Mouse (Mus musculus): ENCODE results near the gene Ak1. TPM values are rescaled to one million over a fixed set of nuclear protein-coding genes. Genes with fewer than 3 reads are reported as not detected.

The Ak1 gene
- polyA plus RNA-seq, 1 experiment from 2014 or later = 108 TPM

DNA sequence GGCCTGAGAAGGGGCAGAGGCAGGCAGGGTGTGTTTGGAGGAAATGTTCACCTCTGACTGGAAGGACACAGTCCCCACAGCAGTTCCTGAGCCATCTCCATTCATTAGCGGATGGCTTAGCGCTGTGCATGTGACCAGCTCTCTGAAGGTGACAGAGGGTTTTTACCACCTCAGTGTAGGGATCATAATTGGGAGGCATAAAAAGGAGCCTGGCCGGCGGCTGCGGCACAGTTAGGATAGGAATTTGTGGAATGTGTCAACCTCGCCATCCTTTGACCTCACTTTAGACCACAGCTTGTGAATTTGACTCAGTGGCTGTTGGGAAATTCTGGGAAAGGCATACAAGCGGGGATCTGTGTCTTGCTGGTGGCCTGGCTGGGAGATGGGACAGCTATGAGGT lies 32.2 kb downstream of the Ak1 start:
- Histone ChIP-seq H3K9me3 (replicated peaks; ENCODE audit: control insufficient read depth, low read length, poor library complexity, severe bottlenecking) (no peaks in the 10 kb centered on the region), H3K36me3 (ENCODE audit: control insufficient read depth, insufficient read depth, low read length) (no peaks in the 10 kb centered on the region), H3K9ac (ENCODE audit: low read depth, low read length) (no peak overlapping the region), H3K27ac (ENCODE audit: low read length) (no peak overlapping the region), H3K4me3 (ENCODE audit: low read depth, low read length) (no peak overlapping the region), H3K4me1 (ENCODE audit: control insufficient read depth, insufficient read depth, low read length) (no peaks in the 10 kb centered on the region), H3K4me2 (ENCODE audit: low read length) (no peak overlapping the region), H3K27me3 (ENCODE audit: control insufficient read depth, insufficient read depth, low read depth, low read length) (no peaks in the 10 kb centered on the region)
- no peak for ATAC-seq
- WGBS = 65% methylated on average over 7 of the region's 7 CpGs

DNA sequence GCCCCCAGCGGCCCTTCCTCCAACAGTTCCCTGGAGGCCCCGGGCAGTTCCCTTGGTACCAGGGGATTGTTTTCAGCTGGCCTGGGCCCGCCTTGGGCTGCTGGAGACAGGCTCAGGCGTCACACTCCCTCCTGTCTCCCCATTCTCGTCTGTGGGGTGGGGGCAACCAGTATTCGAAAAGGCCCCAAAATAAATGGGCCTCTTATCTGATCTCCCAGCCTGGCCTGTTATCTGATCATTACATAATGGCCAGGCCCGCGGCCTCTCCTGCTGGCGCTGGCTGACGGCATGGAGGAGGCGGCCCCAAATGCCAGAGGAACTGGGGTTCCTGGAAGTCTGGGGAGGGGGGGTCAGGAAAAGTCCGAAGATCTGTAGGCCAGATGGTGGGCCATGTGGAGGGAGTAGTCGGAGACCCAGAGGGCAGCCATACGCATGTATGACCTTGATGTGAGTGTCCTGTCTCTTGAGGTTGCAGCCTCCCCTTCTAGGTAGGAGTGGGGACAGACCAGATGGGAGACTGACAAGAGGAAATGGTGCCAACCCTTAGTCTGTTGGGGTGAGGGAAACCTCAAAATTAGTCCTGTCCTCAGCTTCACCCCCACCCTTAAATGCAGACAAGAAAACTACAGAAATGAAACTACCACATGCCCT lies 33.3 kb downstream of the Ak1 start:
- H3K27ac ChIP-seq (ENCODE audit: low read length) = no peak overlapping the region
- H3K9ac ChIP-seq (ENCODE audit: low read depth, low read length) = no peak overlapping the region
- H3K4me2 ChIP-seq (ENCODE audit: low read length) = no peak overlapping the region
- H3K4me3 ChIP-seq (ENCODE audit: low read depth, low read length) = no peak overlapping the region
- no peak for ATAC-seq
- H3K27me3 ChIP-seq (ENCODE audit: control insufficient read depth, insufficient read depth, low read depth, low read length) = no peaks in the 10 kb centered on the region
- H3K36me3 ChIP-seq (ENCODE audit: control insufficient read depth, insufficient read depth, low read length) = no peaks in the 10 kb centered on the region
- no peaks in the 10 kb centered on the region for H3K9me3 ChIP-seq (replicated peaks; ENCODE audit: control insufficient read depth, low read length, poor library complexity, severe bottlenecking)
- H3K4me1 ChIP-seq (ENCODE audit: control insufficient read depth, insufficient read depth, low read length) = no peaks in the 10 kb centered on the region
- 80% methylated on average over 14 of the region's 14 CpGs for WGBS

DNA sequence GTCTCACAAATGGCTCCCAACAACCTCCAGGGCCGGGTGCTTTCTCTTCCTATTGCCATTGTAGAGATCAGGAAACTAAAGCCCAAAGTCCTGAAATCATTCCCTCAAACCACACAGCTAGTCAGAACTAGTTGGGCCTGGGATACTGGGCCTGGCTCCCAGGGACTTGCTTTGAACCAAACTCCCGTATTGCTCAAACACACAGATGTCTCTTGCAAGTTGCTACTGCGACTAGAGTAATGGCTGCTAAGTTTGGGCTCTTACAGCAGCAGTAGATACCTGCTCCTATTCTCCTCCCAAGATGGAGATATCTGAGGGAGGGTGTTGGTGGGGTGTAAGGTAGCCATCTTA lies 33.8 kb downstream of the Ak1 start:
- H3K4me2 ChIP-seq (ENCODE audit: low read length) = no peak overlapping the region
- no peak for ATAC-seq
- no peaks in the 10 kb centered on the region for H3K4me1 ChIP-seq (ENCODE audit: control insufficient read depth, insufficient read depth, low read length)
- no peak overlapping the region for H3K9ac ChIP-seq (ENCODE audit: low read depth, low read length)
- no peaks in the 10 kb centered on the region for H3K36me3 ChIP-seq (ENCODE audit: control insufficient read depth, insufficient read depth, low read length)
- no peak overlapping the region for H3K27ac ChIP-seq (ENCODE audit: low read length)
- H3K27me3 ChIP-seq (ENCODE audit: control insufficient read depth, insufficient read depth, low read depth, low read length) = no peaks in the 10 kb centered on the region
- WGBS = 93% methylated on average over 3 of the region's 3 CpGs
- H3K9me3 ChIP-seq (replicated peaks; ENCODE audit: control insufficient read depth, low read length, poor library complexity, severe bottlenecking) = no peaks in the 10 kb centered on the region
- no peak overlapping the region for H3K4me3 ChIP-seq (ENCODE audit: low read depth, low read length)

DNA sequence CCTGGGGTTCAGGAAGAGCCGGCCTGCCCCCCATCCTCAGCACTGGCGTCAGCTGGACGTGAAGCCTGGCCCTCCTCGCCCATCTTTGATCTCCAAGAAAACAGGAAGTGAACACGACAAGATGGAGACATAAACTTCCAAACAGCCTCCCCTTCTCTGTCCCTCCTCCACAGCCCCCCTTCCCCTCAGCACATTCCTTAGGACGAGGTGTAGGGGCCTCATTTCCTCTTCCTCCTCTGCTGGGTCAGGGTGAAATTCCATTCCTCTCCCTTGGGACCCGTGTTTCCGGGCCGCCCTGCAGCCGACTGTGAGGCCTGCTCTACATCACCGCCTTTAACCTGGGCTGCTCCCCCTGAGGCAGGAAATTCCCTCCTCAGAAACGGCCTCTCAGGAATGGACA lies 34.3 kb downstream of the Ak1 start:
- Histone ChIP-seq H3K9ac (ENCODE audit: low read depth, low read length) (no peak overlapping the region), H3K4me3 (ENCODE audit: low read depth, low read length) (no peak overlapping the region), H3K4me1 (ENCODE audit: control insufficient read depth, insufficient read depth, low read length) (no peaks in the 10 kb centered on the region), H3K36me3 (ENCODE audit: control insufficient read depth, insufficient read depth, low read length) (no peaks in the 10 kb centered on the region), H3K27me3 (ENCODE audit: control insufficient read depth, insufficient read depth, low read depth, low read length) (no peaks in the 10 kb centered on the region), H3K4me2 (ENCODE audit: low read length) (no peak overlapping the region), H3K9me3 (replicated peaks; ENCODE audit: control insufficient read depth, low read length, poor library complexity, severe bottlenecking) (no peaks in the 10 kb centered on the region), H3K27ac (ENCODE audit: low read length) (no peak overlapping the region)
- ATAC-seq = no peak
- WGBS = 77% methylated on average over 12 of the region's 12 CpGs

DNA sequence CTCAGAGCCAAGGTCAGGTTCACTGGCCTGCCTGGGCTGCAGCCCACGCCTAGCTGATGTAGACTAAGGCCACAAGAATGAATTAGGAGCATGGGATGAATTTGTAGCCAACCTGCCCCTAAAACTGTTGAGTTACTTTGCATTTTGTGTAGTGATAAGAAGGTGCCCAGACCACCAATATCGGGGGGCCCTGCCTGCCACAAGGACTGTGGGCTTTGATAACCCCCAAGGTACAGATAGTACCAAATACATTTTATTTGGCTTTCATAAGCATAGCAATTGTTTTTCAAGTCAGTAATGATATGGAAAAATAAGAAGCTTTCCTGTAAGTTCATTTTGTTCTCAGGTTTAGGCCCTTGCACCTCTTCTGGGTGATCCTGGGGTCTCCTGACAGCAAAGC lies 37.3 kb downstream of the Ak1 start:
- Histone ChIP-seq H3K27me3 (ENCODE audit: control insufficient read depth, insufficient read depth, low read depth, low read length) (no peaks in the 10 kb centered on the region), H3K9me3 (replicated peaks; ENCODE audit: control insufficient read depth, low read length, poor library complexity, severe bottlenecking) (no peaks in the 10 kb centered on the region)
- 84% methylated on average over 2 of the region's 2 CpGs for WGBS

DNA sequence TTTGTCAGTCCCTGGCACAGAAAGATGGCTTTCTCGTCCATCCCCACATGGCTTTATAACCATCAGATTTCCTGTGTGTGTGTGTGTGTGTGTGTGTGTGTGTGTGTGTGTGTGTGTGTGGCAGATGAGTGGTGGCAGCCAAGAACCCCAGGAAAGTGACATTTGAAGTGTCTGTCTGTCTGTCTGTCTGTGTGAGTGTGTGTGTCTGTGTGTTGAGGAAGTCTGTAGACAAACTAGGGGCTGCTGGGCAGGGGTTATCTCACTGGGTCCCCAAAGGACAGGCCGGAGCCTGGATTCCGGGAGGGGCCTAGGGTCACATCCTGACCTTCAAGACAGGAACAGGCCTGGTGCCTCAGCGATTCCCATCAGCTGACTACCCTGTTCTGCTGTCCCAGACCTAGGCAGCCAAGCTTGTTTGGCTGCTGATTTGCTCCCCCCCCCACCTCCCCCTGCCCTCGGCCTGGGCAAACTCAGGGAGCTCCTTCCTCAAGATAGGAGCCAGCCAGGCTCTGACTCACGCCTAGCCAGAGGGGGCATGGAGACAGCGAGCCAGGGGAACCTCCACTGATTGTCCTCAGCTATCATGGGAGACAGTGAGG lies 40.0 kb downstream of the Ak1 start:
- Histone ChIP-seq H3K4me3 (ENCODE audit: low read depth, low read length) (no peak overlapping the region), H3K4me2 (ENCODE audit: low read length) (no peak overlapping the region), H3K9me3 (replicated peaks; ENCODE audit: control insufficient read depth, low read length, poor library complexity, severe bottlenecking) (no peaks in the 10 kb centered on the region), H3K36me3 (ENCODE audit: control insufficient read depth, insufficient read depth, low read length) (no peaks in the 10 kb centered on the region), H3K4me1 (ENCODE audit: control insufficient read depth, insufficient read depth, low read length) (no peaks in the 10 kb centered on the region), H3K27ac (ENCODE audit: low read length) (no peak overlapping the region), H3K9ac (ENCODE audit: low read depth, low read length) (no peak overlapping the region), H3K27me3 (ENCODE audit: control insufficient read depth, insufficient read depth, low read depth, low read length) (no peaks in the 10 kb centered on the region)
- ATAC-seq = no peak
- 62% methylated on average over 7 of the region's 7 CpGs for WGBS

More for the DNA sequence above, 37.3 kb downstream of the Ak1 start:
- no peak for ATAC-seq
- no peaks in the 10 kb centered on the region for H3K36me3 ChIP-seq (ENCODE audit: control insufficient read depth, insufficient read depth, low read length)
- no peak overlapping the region for H3K4me3 ChIP-seq (ENCODE audit: low read depth, low read length)
- H3K4me2 ChIP-seq (ENCODE audit: low read length) = no peak overlapping the region
- H3K27ac ChIP-seq (ENCODE audit: low read length) = no peak overlapping the region
- H3K4me1 ChIP-seq (ENCODE audit: control insufficient read depth, insufficient read depth, low read length) = no peaks in the 10 kb centered on the region
- no peak overlapping the region for H3K9ac ChIP-seq (ENCODE audit: low read depth, low read length)

DNA sequence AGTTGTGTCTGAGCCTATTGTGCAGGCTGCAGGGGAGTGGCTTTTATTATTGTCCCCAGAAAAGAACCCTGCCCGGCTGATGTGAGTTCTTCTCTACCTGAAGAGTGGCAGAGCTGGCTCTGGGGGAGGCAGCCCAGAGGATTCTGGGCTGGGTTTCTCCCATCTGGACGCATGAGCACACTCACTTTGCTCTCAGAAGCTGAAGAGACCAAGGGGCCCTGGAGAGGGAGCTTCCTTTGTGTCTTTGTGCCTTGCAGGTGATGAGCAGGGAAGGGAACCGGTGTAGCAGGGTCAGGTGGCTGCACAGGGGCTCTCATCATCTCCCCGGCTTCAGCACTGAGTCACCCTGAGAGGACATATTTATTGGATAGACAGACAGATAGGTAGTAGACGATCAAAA lies 40.7 kb downstream of the Ak1 start:
- 51% methylated on average over 5 of the region's 5 CpGs for WGBS
- Histone ChIP-seq H3K9ac (ENCODE audit: low read depth, low read length) (no peak overlapping the region), H3K27ac (ENCODE audit: low read length) (no peak overlapping the region)

DNA sequence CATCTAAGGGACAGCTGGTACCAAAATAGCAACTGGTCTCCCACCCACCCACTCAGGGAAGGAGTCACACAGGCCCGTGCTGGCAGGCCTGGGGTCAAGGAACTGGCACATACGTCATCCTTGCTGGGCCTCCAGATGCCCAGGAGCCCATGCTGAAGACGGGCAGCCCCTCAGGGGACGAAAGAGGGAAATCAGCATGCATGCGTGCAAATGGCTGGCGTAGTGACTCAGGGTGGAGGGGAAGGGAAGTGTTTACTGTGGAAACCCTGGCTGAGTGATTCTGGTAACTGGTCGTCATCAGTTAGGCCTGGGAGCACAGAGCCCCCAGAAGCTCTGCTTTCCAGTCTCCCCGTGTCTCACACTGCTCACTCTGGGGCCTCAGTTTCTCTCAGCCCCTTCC lies 43.8 kb downstream of the Ak1 start:
- WGBS = 71% methylated on average over 8 of the region's 8 CpGs

More for the DNA sequence above, 40.7 kb downstream of the Ak1 start:
- Histone ChIP-seq H3K27me3 (ENCODE audit: control insufficient read depth, insufficient read depth, low read depth, low read length) (no peaks in the 10 kb centered on the region), H3K4me1 (ENCODE audit: control insufficient read depth, insufficient read depth, low read length) (no peaks in the 10 kb centered on the region), H3K9me3 (replicated peaks; ENCODE audit: control insufficient read depth, low read length, poor library complexity, severe bottlenecking) (no peaks in the 10 kb centered on the region), H3K4me2 (ENCODE audit: low read length) (no peak overlapping the region), H3K4me3 (ENCODE audit: low read depth, low read length) (no peak overlapping the region), H3K36me3 (ENCODE audit: control insufficient read depth, insufficient read depth, low read length) (no peaks in the 10 kb centered on the region)
- ATAC-seq = no peak

DNA sequence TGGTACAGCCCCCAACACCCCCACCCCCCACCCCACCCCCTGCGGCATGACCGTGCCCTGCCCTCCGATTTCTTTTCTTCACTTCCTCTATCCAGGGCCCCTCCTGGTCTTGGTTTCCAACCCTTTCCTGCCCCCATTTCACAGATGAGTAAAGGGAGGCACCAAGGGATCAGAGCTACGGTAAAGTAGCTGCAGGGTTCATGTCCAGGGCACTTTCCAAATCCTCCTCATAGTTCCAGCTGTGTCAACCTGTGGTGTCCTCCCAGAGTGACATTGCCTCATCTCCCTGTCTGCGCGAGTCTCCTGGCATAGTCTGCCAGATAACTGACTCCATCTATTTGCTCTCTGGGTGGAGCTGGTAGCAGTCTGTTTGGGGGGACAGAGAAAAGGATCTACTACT lies 44.3 kb downstream of the Ak1 start:
- Histone ChIP-seq H3K27me3 (ENCODE audit: control insufficient read depth, insufficient read depth, low read depth, low read length) (no peaks in the 10 kb centered on the region), H3K4me3 (ENCODE audit: low read depth, low read length) (no peak overlapping the region), H3K9ac (ENCODE audit: low read depth, low read length) (no peak overlapping the region), H3K27ac (ENCODE audit: low read length) (no peak overlapping the region), H3K4me2 (ENCODE audit: low read length) (no peak overlapping the region), H3K4me1 (ENCODE audit: control insufficient read depth, insufficient read depth, low read length) (no peaks in the 10 kb centered on the region; the same call in 1 of the 2 replicates), H3K36me3 (ENCODE audit: control insufficient read depth, insufficient read depth, low read length) (no peaks in the 10 kb centered on the region), H3K9me3 (replicated peaks; ENCODE audit: control insufficient read depth, low read length, poor library complexity, severe bottlenecking) (no peaks in the 10 kb centered on the region)
- ATAC-seq = no peak
- WGBS = 95% methylated on average over 6 of the region's 6 CpGs

More for the DNA sequence above, 43.8 kb downstream of the Ak1 start:
- Histone ChIP-seq H3K27me3 (ENCODE audit: control insufficient read depth, insufficient read depth, low read depth, low read length) (no peaks in the 10 kb centered on the region), H3K27ac (ENCODE audit: low read length) (no peak overlapping the region), H3K9me3 (replicated peaks; ENCODE audit: control insufficient read depth, low read length, poor library complexity, severe bottlenecking) (no peaks in the 10 kb centered on the region), H3K4me2 (ENCODE audit: low read length) (no peak overlapping the region), H3K9ac (ENCODE audit: low read depth, low read length) (no peak overlapping the region), H3K4me3 (ENCODE audit: low read depth, low read length) (no peak overlapping the region), H3K4me1 (ENCODE audit: control insufficient read depth, insufficient read depth, low read length) (no peaks in the 10 kb centered on the region; the same call in 1 of the 2 replicates), H3K36me3 (ENCODE audit: control insufficient read depth, insufficient read depth, low read length) (no peaks in the 10 kb centered on the region)
- ATAC-seq = no peak

Data from midbrain, embryonic 16.5 days (tissue).